Mouse (Mus musculus): ENCODE data around the gene Psd4.

- no peak for TF ChIP-seq CTCF (IDR thresholded peaks at IDR 0.05; ENCODE audit: low read depth)
- no peak for TF ChIP-seq EP300 (IDR thresholded peaks at IDR 0.05; ENCODE audit: low read depth)
Measured at GRCm38 (mm10) chr2:24440056-24440455, 72.7 kb downstream of the Psd4 start.
